Mouse (Mus musculus): ENCODE data around the gene Tacr1.

- no peak for TF ChIP-seq CTCF (IDR thresholded peaks at IDR 0.05; ENCODE audit: extremely low read depth, insufficient read length, insufficient replicate concordance, low read depth, low read length)
- no peak for TF ChIP-seq POLR2A (IDR thresholded peaks at IDR 0.05; ENCODE audit: low read depth, low read length)
These were observed 120.4 kb downstream of the Tacr1 start for GRCm38 (mm10) chr6:82522567-82522966.
